12 mouse cellular contexts compared by ENCODE assay signal in the genomic region with DNA sequence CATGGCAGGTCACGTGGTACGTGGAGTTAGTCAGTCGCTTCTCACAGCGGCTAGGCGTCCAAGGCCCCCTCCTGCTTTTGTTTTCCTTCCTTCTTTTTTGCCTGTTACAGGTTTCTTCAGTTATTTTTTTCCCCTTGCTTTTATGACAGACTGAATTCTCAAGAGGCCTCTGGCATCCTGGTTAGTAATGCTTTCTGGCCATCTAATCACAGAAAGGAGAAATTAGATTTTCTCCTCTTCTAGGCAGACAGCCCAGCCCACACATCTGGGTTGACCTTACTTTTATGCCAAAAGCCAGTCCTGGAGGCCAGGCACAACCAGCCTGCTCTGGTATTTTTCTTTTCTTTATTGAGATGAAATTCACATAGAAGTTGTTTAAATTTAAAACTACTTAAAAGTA.
"Had no signal": no experiment of that assay in that cellular context is flagged by ENCODE, and none has a peak within 500 bp of the region (broad histone marks: within the 10 kb centered on the region; RNA-seq: fewer than 3 reads in every experiment).

No protein-coding gene starts in this region.

- H3K27ac ChIP-seq: left cerebral cortex, adult 2 months; liver, embryonic 15.5 days; midbrain, embryonic 13.5 days; neural tube, embryonic 15.5 days had no signal

- ATAC-seq: lung, postnatal 0 days; midbrain, embryonic 13.5 days had no signal

- H3K9ac ChIP-seq: limb, embryonic 12.5 days; liver, embryonic 15.5 days; midbrain, embryonic 13.5 days; neural tube, embryonic 15.5 days had no signal

- H3K9me3 ChIP-seq: limb, embryonic 12.5 days; liver, embryonic 15.5 days; midbrain, embryonic 13.5 days; neural tube, embryonic 15.5 days had no signal

- H3K4me1 ChIP-seq: liver, embryonic 15.5 days; midbrain, embryonic 13.5 days; neural tube, embryonic 15.5 days had no signal

- H3K4me2 ChIP-seq: limb, embryonic 12.5 days; liver, embryonic 11.5 days; liver, embryonic 15.5 days; midbrain, embryonic 13.5 days; neural tube, embryonic 15.5 days had no signal

- H3K4me3 ChIP-seq: left cerebral cortex, adult 2 months; limb, embryonic 12.5 days; liver, embryonic 15.5 days; midbrain, embryonic 13.5 days; neural tube, embryonic 15.5 days had no signal

- H3K36me3 ChIP-seq: limb, embryonic 12.5 days; liver, embryonic 15.5 days had no signal

- H3K27me3 ChIP-seq: limb, embryonic 12.5 days; liver, embryonic 15.5 days; midbrain, embryonic 13.5 days; neural tube, embryonic 15.5 days had no signal

- DNase-seq: kidney, postnatal 25 days; lung, adult 2 months; lung, postnatal 36 days; right cerebral cortex, postnatal 4 days; thymus, postnatal 4 days had no signal
